Mouse (Mus musculus) cerebellum, adult 9-11 months (tissue): ENCODE measurements around the gene Col25a1.

Experiments
- DNase-seq: peaks from one replicate; pipeline ENCODE4 v3.0.0; 2022

Col25a1 gene

GRCm38 (mm10) chr3:130131201-130131600 lies at the start of gene Col25a1:
TSS of gene Col25a1 (plus strand) at chr3:130131501.
- DNase-seq: no peak

DNA sequence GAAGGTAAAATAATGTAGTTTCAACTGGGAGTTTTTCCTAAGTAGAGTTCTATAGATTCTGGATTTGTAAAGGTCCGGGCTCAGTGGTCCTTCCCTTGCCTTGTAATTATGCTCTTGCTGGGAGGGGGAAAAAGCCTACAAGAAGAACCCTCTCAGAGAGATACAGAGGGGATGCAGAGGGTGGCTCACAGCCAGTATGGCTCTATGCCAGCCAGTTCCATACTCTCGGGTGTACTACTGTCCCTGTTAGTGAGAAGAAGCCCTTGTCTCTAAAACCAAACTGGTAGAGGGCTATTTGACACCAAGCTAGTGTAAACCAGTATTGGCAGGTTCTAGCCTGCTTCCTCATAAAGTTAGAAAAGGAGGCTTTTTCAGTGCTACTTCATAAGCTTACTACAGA lies 48.0 kb upstream of the Col25a1 start:
- no peak for DNase-seq

- DNase-seq: no peak
These were observed 44.8 kb upstream of the Col25a1 start for GRCm38 (mm10) chr3:130086372-130087080.

- DNase-seq: no peak
These were observed 43.8 kb upstream of the Col25a1 start for GRCm38 (mm10) chr3:130087466-130087865.

GRCm38 (mm10) chr3:130088654-130089053 lies 42.6 kb upstream of the Col25a1 start:
- DNase-seq: no peak

- no peak for DNase-seq
These were observed 40.8 kb upstream of the Col25a1 start for GRCm38 (mm10) chr3:130090460-130090859.

DNA sequence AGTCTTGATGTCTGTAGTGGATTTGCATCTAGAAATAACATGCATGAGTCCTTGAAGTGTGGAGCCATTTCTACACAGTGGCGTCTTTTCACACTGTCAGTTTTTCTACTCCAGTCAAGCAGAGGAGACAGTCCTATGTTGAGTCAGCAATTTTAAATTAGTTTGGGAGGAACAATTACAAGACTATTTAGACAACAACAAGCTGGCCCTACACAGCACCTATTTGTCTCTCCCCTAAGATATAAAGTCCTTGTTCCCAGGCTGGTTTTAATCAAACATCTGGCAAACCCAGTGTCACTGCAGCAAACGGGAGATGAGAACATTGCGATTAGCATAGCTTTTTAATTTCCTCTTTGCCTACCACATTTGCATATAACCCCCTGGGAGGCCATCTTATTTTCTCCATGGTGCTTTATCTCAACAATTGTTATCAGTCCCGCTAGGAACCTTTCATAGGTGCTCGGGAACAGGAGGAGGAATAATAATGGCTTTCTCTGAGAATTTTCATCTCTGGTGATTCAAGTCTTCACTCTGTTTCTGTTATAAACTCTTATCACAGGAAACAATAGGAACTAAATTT lies 37.1 kb upstream of the Col25a1 start:
- DNase-seq: no peak

GRCm38 (mm10) chr3:130095160-130095781 lies 36.0 kb upstream of the Col25a1 start:
- peak; percentile 5 for DNase-seq

- no peak for DNase-seq
These were observed 27.8 kb upstream of the Col25a1 start for GRCm38 (mm10) chr3:130103486-130103885.

DNA sequence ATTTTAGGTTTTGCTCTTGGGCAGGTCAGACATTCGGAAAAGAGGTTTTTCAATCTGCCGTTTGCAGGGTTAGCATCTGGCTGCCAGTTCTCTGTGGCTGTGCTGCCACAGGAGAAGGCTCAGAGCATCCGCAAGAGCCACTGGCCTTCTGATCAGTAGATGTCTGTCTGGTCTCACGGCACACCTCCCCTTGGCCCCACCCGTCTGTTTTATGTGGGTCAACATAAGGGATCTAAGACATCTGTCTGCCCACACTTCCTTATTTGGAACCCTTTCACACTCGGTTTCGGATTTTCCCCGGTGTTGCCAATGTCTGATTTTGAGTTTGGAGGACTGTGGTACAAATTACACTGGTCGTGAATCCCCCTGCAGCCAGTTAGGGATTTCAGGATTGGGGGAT lies 26.8 kb upstream of the Col25a1 start:
- no peak for DNase-seq

GRCm38 (mm10) chr3:130116886-130117285 lies 14.4 kb upstream of the Col25a1 start:
- no peak for DNase-seq

DNA sequence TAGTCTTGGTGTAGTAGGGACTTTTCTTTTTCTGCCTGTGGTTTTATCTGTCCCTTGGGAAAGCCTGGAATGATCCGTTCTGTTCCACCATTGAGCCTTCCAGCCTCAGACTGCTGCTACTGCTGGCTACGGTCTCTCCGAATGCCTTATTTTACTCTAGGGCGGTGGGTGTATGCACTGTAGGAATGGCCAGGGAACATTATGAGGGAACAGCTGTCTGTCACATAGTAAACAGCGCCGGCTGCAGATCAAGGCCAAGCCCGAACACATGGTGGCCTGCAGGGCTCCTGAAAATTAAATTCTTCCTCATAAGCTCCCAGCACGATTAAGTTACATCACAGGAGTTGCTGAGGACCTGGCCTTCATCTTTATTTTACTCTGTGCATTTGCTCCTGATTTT lies 3.5 kb upstream of the Col25a1 start:
- no peak for DNase-seq

- DNase-seq: no peak
These were observed 2.7 kb upstream of the Col25a1 start for GRCm38 (mm10) chr3:130128564-130128963.

DNA sequence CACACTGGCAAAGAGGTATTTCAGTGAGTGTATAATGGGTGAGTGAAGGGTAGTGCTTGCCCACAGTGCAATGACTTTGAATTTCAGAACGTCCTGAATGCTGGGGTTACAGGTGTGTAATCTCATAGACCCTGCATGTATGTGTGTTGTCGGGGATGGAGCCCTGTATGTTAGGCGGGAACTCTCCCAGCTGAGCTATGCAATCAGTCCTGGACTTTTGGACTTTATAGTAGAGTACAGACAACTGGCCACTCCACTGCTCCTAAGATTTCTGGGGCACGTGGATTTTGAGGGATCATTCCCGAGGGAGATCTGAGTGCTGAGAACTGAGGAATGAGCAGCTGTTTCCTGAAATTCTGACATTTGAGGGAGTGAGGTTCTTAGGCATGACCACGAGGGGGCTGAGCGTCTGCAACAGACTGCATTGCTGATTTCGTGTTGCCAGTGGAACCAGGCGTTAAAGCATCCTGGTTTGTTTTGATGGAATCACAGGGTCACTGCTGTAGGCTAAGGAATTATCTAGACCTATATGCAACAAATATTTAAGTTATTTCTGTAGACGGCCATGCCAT lies 1.6 kb upstream of the Col25a1 start:
- DNase-seq: no peak

- DNase-seq: no peak
These were observed 5.9 kb downstream of the Col25a1 start for GRCm38 (mm10) chr3:130137204-130137603.

DNA sequence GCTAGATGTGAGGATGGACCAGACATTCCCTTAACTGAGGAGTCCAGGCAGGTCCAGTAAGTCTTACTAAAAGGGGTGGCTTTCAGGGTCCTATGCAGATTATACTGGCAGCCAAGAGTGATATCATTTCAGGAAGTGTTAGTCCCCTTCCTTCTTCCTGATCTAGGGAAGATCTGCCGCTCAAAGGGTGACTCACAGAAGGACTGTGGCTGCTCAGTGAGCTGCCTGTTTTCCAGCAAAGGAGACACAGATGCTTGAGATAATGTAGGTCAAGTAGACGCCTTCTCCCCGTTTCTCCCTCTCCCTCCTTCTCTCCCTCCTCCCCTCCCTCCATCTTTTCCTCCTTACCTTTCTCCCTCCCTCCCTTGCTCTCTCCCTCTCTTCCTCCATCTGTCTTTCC lies 6.3 kb downstream of the Col25a1 start:
- DNase-seq: no peak

DNA sequence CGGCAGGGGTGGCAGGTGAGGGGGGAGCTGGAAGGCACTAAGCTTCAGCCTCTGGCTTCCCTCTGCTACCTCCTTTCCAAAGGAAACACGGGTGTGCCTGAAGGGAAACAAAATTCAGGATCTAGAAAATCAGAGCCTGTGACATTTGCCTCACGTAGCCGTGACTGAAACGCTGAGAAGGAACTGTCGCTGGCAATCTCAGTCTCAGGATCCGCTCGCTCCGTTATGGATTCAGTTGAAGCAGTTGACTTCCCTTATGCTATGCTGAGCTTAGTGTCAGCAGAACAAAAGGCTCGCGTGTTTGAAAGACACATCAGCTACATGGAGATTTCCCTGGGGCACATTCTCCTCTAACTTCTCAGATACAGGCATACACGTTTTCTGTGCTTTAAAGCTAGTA lies 14.6 kb downstream of the Col25a1 start:
- no peak for DNase-seq

DNA sequence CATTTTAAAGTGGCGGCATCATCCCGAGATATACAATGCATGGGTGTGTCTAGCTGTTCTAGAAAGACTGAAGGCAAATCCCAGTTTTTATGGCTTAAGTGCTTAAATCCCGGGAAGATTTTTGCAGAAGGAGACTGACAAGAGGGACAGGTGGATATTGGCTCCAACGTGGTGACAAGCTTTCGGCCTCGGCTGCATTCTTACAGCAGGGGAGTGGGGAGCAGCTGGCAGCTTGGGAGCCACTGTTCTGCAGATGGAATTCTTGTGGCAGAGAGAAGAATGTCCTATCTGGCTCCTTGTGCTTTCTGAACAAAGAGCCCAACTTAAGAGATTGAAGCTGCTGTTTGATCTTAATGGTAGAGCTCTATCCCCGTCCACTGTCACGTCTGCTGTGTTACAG lies 16.5 kb downstream of the Col25a1 start:
- no peak for DNase-seq

- DNase-seq: no peak
These were observed 17.9 kb downstream of the Col25a1 start for GRCm38 (mm10) chr3:130149180-130149579.

- DNase-seq: no peak
These were observed 21.8 kb downstream of the Col25a1 start for GRCm38 (mm10) chr3:130153117-130153516.

DNA sequence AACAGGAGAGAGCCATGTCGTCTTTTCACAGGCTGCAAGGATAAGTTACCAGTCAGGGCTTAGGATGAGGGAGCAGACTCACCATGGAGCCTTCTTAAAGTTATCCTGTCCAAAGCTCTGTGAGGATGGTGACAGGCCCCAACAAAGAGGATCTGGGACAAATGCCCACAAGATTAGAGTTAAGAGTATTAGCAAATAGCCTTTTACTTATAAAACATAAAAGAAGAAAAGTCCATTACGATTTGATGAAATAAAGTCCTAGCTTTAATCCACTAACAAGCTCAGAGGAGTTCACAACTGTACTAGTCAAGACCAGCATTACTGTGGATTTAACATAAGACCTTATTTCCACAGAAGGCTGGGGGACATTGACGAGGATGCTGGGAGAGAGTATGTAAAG lies 26.2 kb downstream of the Col25a1 start:
- no peak for DNase-seq

GRCm38 (mm10) chr3:130159906-130160305 lies 28.6 kb downstream of the Col25a1 start:
- no peak for DNase-seq

- DNase-seq: no peak
These were observed 29.6 kb downstream of the Col25a1 start for GRCm38 (mm10) chr3:130160902-130161301.

- DNase-seq: no peak
These were observed 30.1 kb downstream of the Col25a1 start for GRCm38 (mm10) chr3:130161323-130161917.
